Mouse (Mus musculus) midbrain, embryonic 11.5 days (tissue): Measurements from ENCODE around the gene Glra3. TPM values are rescaled to one million over a fixed set of nuclear protein-coding genes. Genes with fewer than 3 reads are reported as not detected.
A peak's percentile ranks its signal among the peaks of the same experiment; 100 is the strongest.

Experiments
- ATAC-seq: fragments of 200-750 bp; cut with Nextera tagmentation; 2 replicates; pipeline ENCODE4 v1.8.0; 2017; ENCODE audit warnings: moderate TSS enrichment, moderate library complexity; ENCODE audit not compliant: low FRiP score
- DNase-seq: peaks from one replicate; pipeline ENCODE4 v3.0.0; 2015; ENCODE audit warnings: low spot score; ENCODE audit errors: missing footprints
- H3K27ac ChIP-seq: fragments of 300-500 bp; sonication (generic); 2 replicates; pipeline ENCODE4 v1.5.1; 2014; ENCODE audit warnings: low read depth, low read length
- H3K27me3 ChIP-seq: fragments of 300-500 bp; sonication (generic); 2 replicates; pipeline ENCODE4 v1.6.1; 2014; ENCODE audit warnings: mild to moderate bottlenecking, low read length, moderate library complexity, mixed read lengths; ENCODE audit not compliant: control insufficient read depth, insufficient read depth
- H3K36me3 ChIP-seq: fragments of 300-500 bp; sonication (generic); 2 replicates; pipeline ENCODE4 v1.6.1; 2014; ENCODE audit warnings: mild to moderate bottlenecking, low read length, moderate library complexity, mixed read lengths; ENCODE audit not compliant: control insufficient read depth, insufficient read depth
- H3K4me1 ChIP-seq: fragments of 300-500 bp; sonication (generic); 2 replicates; pipeline ENCODE4 v1.6.1; 2014; ENCODE audit warnings: low read length; ENCODE audit not compliant: control insufficient read depth, insufficient read depth
- H3K4me2 ChIP-seq: fragments of 300-500 bp; sonication (generic); 2 replicates; pipeline ENCODE4 v1.6.1; 2014; ENCODE audit warnings: mild to moderate bottlenecking, moderate library complexity
- H3K4me3 ChIP-seq: fragments of 300-500 bp; sonication (generic); 2 replicates; pipeline ENCODE4 v1.5.1; 2014; ENCODE audit warnings: low read depth, low read length
- H3K9ac ChIP-seq: fragments of 300-500 bp; sonication (generic); 2 replicates; pipeline ENCODE4 v1.6.1; 2014; ENCODE audit warnings: low read length
- H3K9me3 ChIP-seq: fragments of 300-500 bp; sonication (generic); 2 replicates; pipeline ENCODE4 v1.6.1; 2016; ENCODE audit warnings: low read length; ENCODE audit not compliant: control insufficient read depth
- WGBS: fragments of 180-500 bp; shearing (Covaris S2); extraction: QIAGEN DNeasy Blood & Tissue Kit; methylation state at CpG from one replicate; pipeline ENCODE4 v1.1.7; 2014; 5-methylcytosine and 5-hydroxymethylcytosine counted together
- polyA plus RNA-seq: library from polyadenylated mRNA; unstranded; fragments of >200 nt; fragmentation: Nextera tagmentation; extraction: Ambion mirVana; gene quantifications from 2 replicates; pipeline ENCODE4 v1.2.1, GENCODE M21; 2014

Glra3 gene
- polyA plus RNA-seq, 1 experiment from 2014 or later: 0.16 TPM

- no peaks in the 10 kb centered on the region for H3K27me3 ChIP-seq
- no peaks in the 10 kb centered on the region for H3K4me1 ChIP-seq
- DNase-seq (peak; percentile 28), ATAC-seq (no peak)
- H3K9ac ChIP-seq: no peak overlapping the region
- no peak overlapping the region for H3K4me3 ChIP-seq
- H3K36me3 ChIP-seq: no peaks in the 10 kb centered on the region
- H3K9me3 ChIP-seq: no peaks in the 10 kb centered on the region
- no peak overlapping the region for H3K27ac ChIP-seq
- H3K4me2 ChIP-seq: no peak overlapping the region
These were observed 154.1 kb downstream of the Glra3 start for GRCm38 (mm10) chr8:56094385-56094784.

GRCm38 (mm10) chr8:56110296-56110695 lies 170.0 kb downstream of the Glra3 start:
- DNase-seq (no peak), ATAC-seq (no peak)
- Histone ChIP-seq H3K36me3 (no peaks in the 10 kb centered on the region), H3K27me3 (no peaks in the 10 kb centered on the region), H3K4me3 (no peak overlapping the region), H3K4me1 (no peaks in the 10 kb centered on the region), H3K9ac (no peak overlapping the region), H3K4me2 (no peak overlapping the region), H3K27ac (no peak overlapping the region), H3K9me3 (no peaks in the 10 kb centered on the region)
- 88% methylated on average over 6 of the region's 6 CpGs for WGBS

DNA sequence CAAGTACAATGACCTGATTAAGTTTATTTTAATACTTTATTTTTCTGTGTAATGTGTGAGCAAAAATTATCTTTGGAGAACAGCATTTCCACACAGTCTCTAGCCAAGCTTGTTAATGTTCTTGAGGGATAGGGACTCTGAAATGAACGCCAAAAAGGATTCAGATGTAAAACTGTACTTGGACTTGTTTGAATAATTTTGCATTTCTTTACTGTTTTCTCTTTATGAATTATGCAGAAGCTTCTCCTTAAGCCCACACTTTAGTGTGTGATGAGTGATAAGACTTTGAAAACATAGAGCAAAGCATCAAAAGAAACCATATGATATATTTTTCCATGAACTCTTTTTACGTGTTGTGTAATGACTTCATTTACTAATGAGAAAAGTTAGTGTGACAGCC lies 189.1 kb downstream of the Glra3 start:
- Histone ChIP-seq H3K9ac (no peak overlapping the region), H3K27ac (no peak overlapping the region), H3K4me3 (no peak overlapping the region), H3K27me3 (no peaks in the 10 kb centered on the region), H3K36me3 (no peaks in the 10 kb centered on the region), H3K9me3 (no peaks in the 10 kb centered on the region), H3K4me1 (no peaks in the 10 kb centered on the region), H3K4me2 (no peak overlapping the region)
- ATAC-seq (no peak), DNase-seq (no peak)
- 78% methylated on average over 2 of the region's 2 CpGs for WGBS

GRCm38 (mm10) chr8:56150697-56151096 lies 210.4 kb downstream of the Glra3 start:
- no peak overlapping the region for H3K4me3 ChIP-seq
- no peaks in the 10 kb centered on the region for H3K36me3 ChIP-seq
- ATAC-seq: no peak
- WGBS: 78% methylated on average over 1 of the region's 1 CpGs
- no peak overlapping the region for H3K27ac ChIP-seq
- H3K9me3 ChIP-seq: no peaks in the 10 kb centered on the region
- H3K27me3 ChIP-seq: no peaks in the 10 kb centered on the region
- H3K9ac ChIP-seq: no peak overlapping the region
- DNase-seq: no peak
- H3K4me2 ChIP-seq: no peak overlapping the region
- H3K4me1 ChIP-seq: no peaks in the 10 kb centered on the region

DNA sequence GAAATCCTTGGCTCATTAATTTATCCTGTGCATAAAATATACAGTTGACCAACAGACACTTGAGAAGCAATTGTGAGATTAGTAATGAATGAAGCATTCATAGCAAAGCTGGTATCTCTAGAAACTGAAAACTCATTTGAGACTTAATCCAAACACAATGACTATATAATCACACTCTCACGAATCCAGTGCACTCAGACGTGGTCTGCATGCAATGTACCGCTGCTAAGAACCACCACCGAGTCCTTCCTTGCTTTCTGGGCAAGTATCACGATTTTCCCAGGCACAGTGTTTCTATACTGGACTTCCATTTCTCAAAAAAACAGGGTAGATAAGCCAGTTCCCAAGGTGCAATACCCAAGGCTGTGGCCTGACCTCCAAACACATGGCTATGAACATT lies 211.3 kb downstream of the Glra3 start:
- no peaks in the 10 kb centered on the region for H3K27me3 ChIP-seq
- peak; percentile 67; the same call in 1 of the 2 replicates for ATAC-seq
- H3K9me3 ChIP-seq: no peaks in the 10 kb centered on the region
- no peak overlapping the region for H3K4me3 ChIP-seq
- H3K4me2 ChIP-seq: no peak overlapping the region
- no peaks in the 10 kb centered on the region for H3K36me3 ChIP-seq
- no peak for DNase-seq
- H3K9ac ChIP-seq: no peak overlapping the region
- H3K4me1 ChIP-seq: no peaks in the 10 kb centered on the region
- 61% methylated on average over 5 of the region's 5 CpGs for WGBS
- no peak overlapping the region for H3K27ac ChIP-seq

DNA sequence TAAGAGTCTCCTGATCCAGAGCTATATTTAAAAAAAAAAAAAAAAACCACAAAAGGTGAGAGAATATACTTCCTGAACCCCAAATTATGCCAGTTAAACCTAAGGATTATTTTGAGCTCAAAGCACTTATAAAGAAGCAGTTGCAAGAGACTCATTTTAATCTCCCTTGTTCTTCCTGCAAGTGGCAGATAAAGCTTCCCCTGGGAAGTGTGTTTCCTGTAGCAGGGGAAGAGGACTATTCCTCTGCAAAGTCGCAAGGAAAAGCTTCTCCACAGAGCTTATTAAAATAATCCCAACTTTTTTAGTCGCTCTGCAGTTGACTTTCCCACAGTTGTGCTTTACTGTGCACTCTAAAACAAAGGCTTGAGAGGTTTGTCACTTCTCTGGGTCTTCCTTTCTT lies 218.7 kb downstream of the Glra3 start:
- no peak for ATAC-seq
- Histone ChIP-seq H3K9ac (no peak overlapping the region), H3K36me3 (no peaks in the 10 kb centered on the region), H3K4me1 (no peaks in the 10 kb centered on the region), H3K27ac (no peak overlapping the region), H3K27me3 (no peaks in the 10 kb centered on the region), H3K9me3 (no peaks in the 10 kb centered on the region), H3K4me2 (no peak overlapping the region), H3K4me3 (no peak overlapping the region)
- DNase-seq: no peak
- WGBS: 35% methylated on average over 2 of the region's 2 CpGs

Other genes with a start within 250 kb of the Glra3 start
- gene Adam29, start 33.5 kb upstream of the Glra3 start, polyA plus RNA-seq: not detected in 2 replicates